Comparison of ENCODE assay signal across 12 mouse cellular contexts in genomic region chr15:97469684-97470344, GRCm38 (mm10).
DNase-seq lines count a peak whose midpoint lies in the region; ATAC-seq and TF ChIP-seq lines count a peak whose summit lies in the region.
"Had no signal": no experiment of that assay in that cellular context is flagged by ENCODE, and none has a peak within 500 bp of the region (broad histone marks: within the 10 kb centered on the region; RNA-seq: fewer than 3 reads in every experiment).

No protein-coding gene starts in this region.

- WGBS in intestine, postnatal 0 days = 72% methylated on average over 19 of the region's 19 CpGs

- no peak overlapping the region for H3K27ac ChIP-seq in intestine, postnatal 0 days (ENCODE audit: low read depth, low read length)
- H3K27ac ChIP-seq: liver, embryonic 14.5 days had no signal

- no peaks in the 10 kb centered on the region for H3K4me1 ChIP-seq in intestine, postnatal 0 days (replicated peaks; ENCODE audit: control insufficient read depth, insufficient read depth, low read length)

- no peak overlapping the region for H3K9ac ChIP-seq in intestine, postnatal 0 days (ENCODE audit: low read depth, low read length)
- H3K9ac ChIP-seq: liver, embryonic 14.5 days had no signal

- no peak overlapping the region for H3K4me2 ChIP-seq in intestine, postnatal 0 days (replicated peaks; ENCODE audit: low read depth)

- TF ChIP-seq CTCF in intestine, postnatal 0 days (IDR thresholded peaks at IDR 0.05; ENCODE audit: low read depth) = no peak

- ATAC-seq in common myeloid progenitor, adult 5-6 weeks (replicated peaks; ENCODE audit: low read depth, poor library complexity, severe bottlenecking) = peak; percentile 55
- ATAC-seq in intestine, postnatal 0 days = no peak
- ATAC-seq: intestine, embryonic 16.5 days had no signal

- DNase-seq in 416B (ENCODE audit: low read depth) = peak; percentile 14
- peak; percentile 75 to 82 for DNase-seq in B cell, adult 2 months
- DNase-seq in skeletal muscle tissue, adult 2 months (ENCODE audit: low read depth, low spot score) = peak; percentile 14
- DNase-seq in layer of hippocampus, postnatal 36 days = no peak
- DNase-seq in kidney, adult 8-10 months = no peak
- DNase-seq: cerebellum, adult 9-11 months; heart, postnatal 4 days; kidney, postnatal 4 days had no signal

- H3K36me3 ChIP-seq in intestine, postnatal 0 days (ENCODE audit: control insufficient read depth, insufficient read depth) = no peaks in the 10 kb centered on the region

- H3K27me3 ChIP-seq in intestine, postnatal 0 days (replicated peaks; ENCODE audit: control insufficient read depth, insufficient read depth, low read length) = no peaks in the 10 kb centered on the region

- H3K4me3 ChIP-seq in intestine, postnatal 0 days (ENCODE audit: low read depth, low read length) = no peak overlapping the region

- H3K9me3 ChIP-seq in intestine, postnatal 0 days (ENCODE audit: control insufficient read depth) = no peaks in the 10 kb centered on the region

Comparison
In these comparisons a context has a peak if more than half of its experiments do, and no peak if none do; other contexts are left out.
1. DNase-seq: peak in 416B (single experiment), B cell, adult 2 months (2 of 2) and skeletal muscle tissue, adult 2 months (single experiment); none in layer of hippocampus, postnatal 36 days (0 of 2) and kidney, adult 8-10 months (0 of 2).